21 mouse cellular contexts compared by ENCODE assay signal in the genomic region with DNA sequence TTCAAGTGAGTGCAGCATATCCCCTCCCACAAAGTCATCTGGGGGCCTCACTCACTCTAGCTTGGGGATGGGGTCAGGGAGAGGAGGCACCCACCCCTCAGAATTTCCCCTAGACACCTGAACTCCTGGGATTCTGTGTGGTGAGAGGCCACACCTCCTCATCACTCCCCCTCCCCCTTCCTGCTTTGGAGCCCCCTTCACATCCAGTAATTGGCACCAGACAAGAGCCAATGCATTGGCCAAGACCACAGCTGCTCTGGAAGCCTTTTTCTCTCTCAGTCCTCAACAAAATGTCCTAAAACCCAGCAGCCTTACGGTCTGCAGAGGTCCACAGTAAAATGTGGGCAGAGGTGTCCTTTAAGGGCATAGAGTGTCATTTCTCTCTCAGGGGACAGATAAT. TPM values are rescaled to one million over a fixed set of nuclear protein-coding genes. Genes with fewer than 3 reads are reported as not detected.
DNase-seq lines count a peak whose midpoint lies in the region; TF ChIP-seq lines count a peak whose summit lies in the region.
"Had no signal": no experiment of that assay in that cellular context is flagged by ENCODE, and none has a peak within 500 bp of the region (broad histone marks: within the 10 kb centered on the region; RNA-seq: fewer than 3 reads in every experiment).

No protein-coding gene starts in this region.

- TF ChIP-seq EP300 in heart, adult 2 months (IDR thresholded peaks at IDR 0.05; ENCODE audit: insufficient read depth, low read depth, low read length): no peak

- intact Hi-C loops in heart, adult 2 months (cut with DNase I): loop anchor here (2.0 kb wide), 1 partner anchor 23 kb away; no protein-coding TSS in a partner anchor

- peaks cover 2% of the 10 kb centered on the region for H3K4me1 ChIP-seq in heart, adult 2 months (ENCODE audit: control insufficient read depth, insufficient read depth, low read length)
- peaks cover 9% of the 10 kb centered on the region for H3K4me1 ChIP-seq in lung, adult 2 months (ENCODE audit: control insufficient read depth, insufficient read depth, low read length)
- H3K4me1 ChIP-seq: intestine, embryonic 15.5 days had no signal

- DNase-seq in cerebellum, postnatal 10 days: peak; percentile 55 to 69
- no peak for DNase-seq in cerebellum, adult 18-20 months
- no peak for DNase-seq in heart, adult 2 months
- DNase-seq in heart, adult 9 months (ENCODE audit: low spot score in 2 of 2): no peak
- DNase-seq in kidney, postnatal 10 days: peak; percentile 22
- DNase-seq in kidney, adult 9 months: no peak
- peak; percentile 35 for DNase-seq in lung, postnatal 10 days
- no peak for DNase-seq in lung, adult 2 months
- DNase-seq: cerebellum, adult 8-10 months; cerebellum, postnatal 36 days; gastrocnemius, postnatal 36 days; retina, postnatal 1 day; right cerebral cortex, postnatal 14 days; thymus, postnatal 14 days had no signal

- H3K79me2 ChIP-seq in heart, adult 2 months (replicated peaks; ENCODE audit: control insufficient read depth, insufficient read depth, low read length): no peaks in the 10 kb centered on the region

- peak overlapping the region; percentile 20 for H3K27ac ChIP-seq in heart, adult 2 months
- H3K27ac ChIP-seq: hindbrain, embryonic 15.5 days; intestine, embryonic 15.5 days; kidney, postnatal 0 days; limb, embryonic 10.5 days; limb, embryonic 15.5 days; liver, embryonic 15.5 days; lung, embryonic 15.5 days had no signal

- no peak overlapping the region for H3K9ac ChIP-seq in heart, adult 2 months (ENCODE audit: low read depth, low read length)
- H3K9ac ChIP-seq: hindbrain, embryonic 15.5 days; intestine, embryonic 15.5 days; limb, embryonic 15.5 days; liver, embryonic 15.5 days; lung, embryonic 15.5 days had no signal

- no peaks in the 10 kb centered on the region for H3K27me3 ChIP-seq in heart, adult 2 months (ENCODE audit: control insufficient read depth, insufficient read depth, low read length)
- H3K27me3 ChIP-seq: hindbrain, embryonic 15.5 days; intestine, embryonic 15.5 days; limb, embryonic 15.5 days; lung, embryonic 15.5 days had no signal

- no peaks in the 10 kb centered on the region for H3K36me3 ChIP-seq in heart, adult 2 months (ENCODE audit: control insufficient read depth, insufficient read depth, low read length)
- H3K36me3 ChIP-seq: hindbrain, embryonic 15.5 days; intestine, embryonic 15.5 days; limb, embryonic 10.5 days; limb, embryonic 15.5 days; liver, embryonic 15.5 days; lung, embryonic 15.5 days had no signal

- no peak for TF ChIP-seq POLR2A in heart, adult 2 months (IDR thresholded peaks at IDR 0.05; ENCODE audit: insufficient read depth, low read depth, low read length)
- TF ChIP-seq POLR2A in lung, adult 2 months (IDR thresholded peaks at IDR 0.05; ENCODE audit: borderline replicate concordance, extremely low read depth, low read depth, low read length): no peak

- TF ChIP-seq CTCF in heart, adult 2 months (IDR thresholded peaks at IDR 0.05): no peak
- TF ChIP-seq CTCF in lung, adult 2 months (IDR thresholded peaks at IDR 0.05; ENCODE audit: insufficient read depth, low read length): no peak

- WGBS in heart, adult 2 months: 71% methylated on average over 1 of the region's 1 CpGs
- WGBS in lung, adult 2 months: 74% methylated on average over 1 of the region's 1 CpGs

- no peak overlapping the region for H3K4me3 ChIP-seq in heart, adult 2 months
- no peak overlapping the region for H3K4me3 ChIP-seq in lung, adult 2 months (replicated peaks; ENCODE audit: extremely low read depth, low read depth, low read length)
- H3K4me3 ChIP-seq: hindbrain, embryonic 15.5 days; intestine, embryonic 15.5 days; limb, embryonic 10.5 days; limb, embryonic 15.5 days; liver, embryonic 15.5 days; lung, embryonic 15.5 days had no signal

RNA-seq across cellular contexts. Expression of gene Abhd2, which starts 25.6 kb away (rescaled TPM):
- 10 to 100 TPM; 33.8 to 36.3 TPM for total RNA-seq in heart, adult 2 months (2021)
- 8.4 and 15.8 TPM in 2 replicates for polyA plus RNA-seq in heart, adult 2 months (2012; rRNA removed)
- polyA plus RNA-seq in lung, adult 2 months (2012; rRNA removed): 53.1 and 64.0 TPM in 2 replicates

Comparison
In these comparisons a context has a peak if more than half of its experiments do, and no peak if none do; other contexts are left out.
1. DNase-seq: peak in cerebellum, postnatal 10 days (2 of 2), kidney, postnatal 10 days (single experiment) and lung, postnatal 10 days (single experiment); none in cerebellum, adult 18-20 months (0 of 2), heart, adult 2 months (0 of 2), heart, adult 9 months (0 of 2), kidney, adult 9 months (single experiment) and lung, adult 2 months (single experiment).